Mouse (Mus musculus) embryonic facial prominence, embryonic 12.5 days (tissue): ENCODE results near the gene Msh5. TPM values are rescaled to one million over a fixed set of nuclear protein-coding genes. Genes with fewer than 3 reads are reported as not detected.
"Not testable (repeated sequence)": the region's sequence is repeated elsewhere in the genome, so short reads cannot be mapped to it uniquely, and the experiment has no call there.

ENCODE experiments used
- ATAC-seq: fragments of 200-750 bp; cut with Nextera tagmentation; 2 replicates; pipeline ENCODE4 v1.8.0; 2017; ENCODE audit not compliant: insufficient number of reproducible peaks, insufficient read depth, low FRiP score, low TSS enrichment
- H3K27ac ChIP-seq: fragments of 300-500 bp; sonication (generic); 2 replicates; pipeline ENCODE4 v1.5.1; 2016; ENCODE audit warnings: mild to moderate bottlenecking
- H3K27me3 ChIP-seq: fragments of 300-500 bp; sonication (generic); 2 replicates; pipeline ENCODE4 v1.6.1; 2016; ENCODE audit warnings: mild to moderate bottlenecking, moderate library complexity
- H3K36me3 ChIP-seq: fragments of 300-500 bp; sonication (generic); 2 replicates; pipeline ENCODE4 v1.6.1; 2016; ENCODE audit warnings: mild to moderate bottlenecking
- H3K4me1 ChIP-seq: fragments of 300-500 bp; sonication (generic); 2 replicates; pipeline ENCODE4 v1.6.1; 2016
- H3K4me2 ChIP-seq: fragments of 300-500 bp; sonication (generic); replicated peaks from 2 replicates; pipeline ENCODE4 v1.6.1; 2016; ENCODE audit warnings: mild to moderate bottlenecking, moderate library complexity
- H3K4me3 ChIP-seq: fragments of 300-500 bp; sonication (generic); 2 replicates; pipeline ENCODE4 v1.5.1; 2016; ENCODE audit warnings: mild to moderate bottlenecking
- H3K9ac ChIP-seq: fragments of 300-500 bp; sonication (generic); 2 replicates; pipeline ENCODE4 v1.6.1; 2016; ENCODE audit warnings: mild to moderate bottlenecking, moderate library complexity
- H3K9me3 ChIP-seq: fragments of 300-500 bp; sonication (generic); 2 replicates; pipeline ENCODE4 v1.6.1; 2016; ENCODE audit warnings: mild to moderate bottlenecking, moderate library complexity
- WGBS: fragments of 180-500 bp; shearing (Covaris S2); methylation state at CpG from one replicate; pipeline ENCODE4 v1.1.7; 2016; 5-methylcytosine and 5-hydroxymethylcytosine counted together
- polyA plus RNA-seq: library from polyadenylated mRNA; unstranded; fragments of >200 nt; fragmentation: Nextera tagmentation; extraction: Ambion mirVana; gene quantifications from 2 replicates; pipeline ENCODE4 v1.2.1, GENCODE M21; 2016

Msh5 gene
- polyA plus RNA-seq, 1 experiment from 2014 or later: 4.2 TPM

GRCm38 (mm10) chr17:34995192-34995591 is 51.4 kb downstream of the Msh5 start:
- not testable (repeated sequence) for H3K27me3 ChIP-seq, H3K4me2 ChIP-seq, H3K9me3 ChIP-seq, ATAC-seq, H3K9ac ChIP-seq, H3K27ac ChIP-seq, H3K4me1 ChIP-seq, H3K4me3 ChIP-seq
- H3K36me3 ChIP-seq: peaks cover 28% of the 10 kb centered on the region
- WGBS: 96% methylated on average over 4 of the region's 4 CpGs

GRCm38 (mm10) chr17:34994751-34995150 is 51.8 kb downstream of the Msh5 start:
- Histone ChIP-seq H3K27me3 (no peaks in the 10 kb centered on the region), H3K27ac (no peak overlapping the region), H3K4me1 (peaks cover 5% of the 10 kb centered on the region; the same call in 1 of the 2 replicates), H3K4me2 (no peak overlapping the region), H3K9me3 (no peaks in the 10 kb centered on the region), H3K36me3 (peaks cover 30% of the 10 kb centered on the region), H3K9ac (no peak overlapping the region), H3K4me3 (no peak overlapping the region)
- no peak for ATAC-seq

GRCm38 (mm10) chr17:34984218-34984617 is 62.3 kb downstream of the Msh5 start:
- Histone ChIP-seq H3K27ac (no peak overlapping the region), H3K4me3 (no peak overlapping the region), H3K4me1 (peaks cover 9% of the 10 kb centered on the region), H3K4me2 (no peak overlapping the region), H3K36me3 (peaks cover 28% of the 10 kb centered on the region), H3K9me3 (no peaks in the 10 kb centered on the region), H3K27me3 (no peaks in the 10 kb centered on the region), H3K9ac (no peak overlapping the region)
- no peak; the same call in 1 of the 2 replicates for ATAC-seq
- 72% methylated on average over 2 of the region's 2 CpGs for WGBS

GRCm38 (mm10) chr17:34982328-34982727 is 64.2 kb downstream of the Msh5 start:
- peaks cover 18% of the 10 kb centered on the region for H3K36me3 ChIP-seq
- under 1% methylated on average over 15 of the region's 15 CpGs for WGBS
- no peak for ATAC-seq
- no peaks in the 10 kb centered on the region for H3K9me3 ChIP-seq
- peak overlapping the region; percentile 91 for H3K4me3 ChIP-seq
- H3K9ac ChIP-seq: peak overlapping the region; percentile 95
- H3K4me2 ChIP-seq: peak overlapping the region; percentile 90
- H3K27me3 ChIP-seq: no peaks in the 10 kb centered on the region
- H3K27ac ChIP-seq: peak overlapping the region; percentile 99
- H3K4me1 ChIP-seq: peaks cover 9% of the 10 kb centered on the region

- H3K36me3 ChIP-seq: peaks cover 16% of the 10 kb centered on the region
- peaks cover 9% of the 10 kb centered on the region for H3K4me1 ChIP-seq
- no peaks in the 10 kb centered on the region for H3K27me3 ChIP-seq
- H3K9ac ChIP-seq: peak within 1 kb of the TSS; percentile 95
- peak within 1 kb of the TSS; percentile 99 for H3K27ac ChIP-seq
- ATAC-seq: peak; percentile 89
- peak within 1 kb of the TSS; percentile 91 for H3K4me3 ChIP-seq
- no peaks in the 10 kb centered on the region for H3K9me3 ChIP-seq
- WGBS: under 1% methylated on average over 58 of the region's 58 CpGs
- H3K4me2 ChIP-seq: peak within 1 kb of the TSS; percentile 90
These were observed 64.8 kb downstream of the Msh5 start, which contains the start of gene Lsm2 for GRCm38 (mm10) chr17:34981690-34982180. TSS of gene Lsm2 (plus strand) at chr17:34981862.

GRCm38 (mm10) chr17:34980655-34981054 is 65.9 kb downstream of the Msh5 start:
- Histone ChIP-seq H3K9ac (peak overlapping the region; percentile 95), H3K4me1 (peaks cover 9% of the 10 kb centered on the region), H3K4me2 (peak overlapping the region; percentile 90), H3K4me3 (peak overlapping the region; percentile 91), H3K36me3 (peaks cover 7% of the 10 kb centered on the region), H3K27me3 (no peaks in the 10 kb centered on the region), H3K27ac (peak overlapping the region; percentile 99), H3K9me3 (no peaks in the 10 kb centered on the region)
- 11% methylated on average over 2 of the region's 2 CpGs for WGBS
- no peak for ATAC-seq

- Histone ChIP-seq H3K27ac (no peak overlapping the region), H3K9me3 (no peaks in the 10 kb centered on the region), H3K9ac (peak overlapping the region; percentile 7; the same call in 1 of the 2 replicates), H3K4me2 (no peak overlapping the region), H3K4me1 (peaks cover 9% of the 10 kb centered on the region), H3K36me3 (no peaks in the 10 kb centered on the region), H3K27me3 (no peaks in the 10 kb centered on the region), H3K4me3 (no peak overlapping the region)
- WGBS: 86% methylated on average over 4 of the region's 4 CpGs
- no peak for ATAC-seq
These were observed 66.9 kb downstream of the Msh5 start for GRCm38 (mm10) chr17:34979631-34980030.

Other genes with a start within 250 kb of the Msh5 start
- gene Cyp21a1, start 242.2 kb downstream of the Msh5 start, polyA plus RNA-seq: not detected in 2 replicates
- 21.5 and 23.8 TPM in 2 replicates for gene Stk19, start 209.8 kb downstream of the Msh5 start, polyA plus RNA-seq
- gene Dxo, start 209.7 kb downstream of the Msh5 start, polyA plus RNA-seq: 65.5 and 77.7 TPM in 2 replicates
- gene Skiv2l, start 196.5 kb downstream of the Msh5 start, polyA plus RNA-seq: 61.6 and 64.3 TPM in 2 replicates
- gene Nelfe, start 196.4 kb downstream of the Msh5 start, polyA plus RNA-seq: 127 and 134 TPM in 2 replicates
- 1.1 and 1.7 TPM in 2 replicates for gene Cfb, start 184.2 kb downstream of the Msh5 start, polyA plus RNA-seq
- gene Zbtb12, start 167.3 kb downstream of the Msh5 start, polyA plus RNA-seq: 8.6 and 8.9 TPM in 2 replicates
- 0.31 TPM in 1 of 2 replicates, not detected in the other for gene Gm20547, start 164.7 kb downstream of the Msh5 start, polyA plus RNA-seq
- 1.2 and 2.5 TPM in 2 replicates for gene C2, start 148.5 kb downstream of the Msh5 start, polyA plus RNA-seq
- gene Ehmt2, start 148.3 kb downstream of the Msh5 start, polyA plus RNA-seq: 111 and 121 TPM in 2 replicates
- 0.29 TPM in 1 of 2 replicates, not detected in the other for gene Slc44a4, start 132.3 kb downstream of the Msh5 start, polyA plus RNA-seq
- gene Neu1, start 115.5 kb downstream of the Msh5 start, polyA plus RNA-seq: 19.2 and 20.8 TPM in 2 replicates
- 0.33 and 0.36 TPM in 2 replicates for gene Hspa1b, start 87.5 kb downstream of the Msh5 start, polyA plus RNA-seq
- not detected in 2 replicates for gene Gm20481, start 76.8 kb downstream of the Msh5 start, polyA plus RNA-seq
- 4.2 and 4.9 TPM in 2 replicates for gene Hspa1a, start 74.6 kb downstream of the Msh5 start, polyA plus RNA-seq
- gene Hspa1l, start 74.0 kb downstream of the Msh5 start, polyA plus RNA-seq: 0.84 and 0.99 TPM in 2 replicates
- gene Lsm2, start 64.9 kb downstream of the Msh5 start, polyA plus RNA-seq: 212 and 230 TPM in 2 replicates
- gene Vars, start 45.8 kb downstream of the Msh5 start, polyA plus RNA-seq: 150 and 160 TPM in 2 replicates
- 0.20 and 0.25 TPM in 2 replicates for gene Vwa7, start 30.2 kb downstream of the Msh5 start, polyA plus RNA-seq
- gene Sapcd1, start 18.7 kb downstream of the Msh5 start, polyA plus RNA-seq: 8.7 and 9.5 TPM in 2 replicates
- 205 and 211 TPM in 2 replicates for gene Clic1, start 3.2 kb upstream of the Msh5 start, polyA plus RNA-seq
- 471 and 492 TPM in 2 replicates for gene Ddah2, start 12.3 kb upstream of the Msh5 start, polyA plus RNA-seq
- gene Ly6g6c, start 18.6 kb upstream of the Msh5 start, polyA plus RNA-seq: not detected in 2 replicates
- 0.61 and 0.99 TPM in 2 replicates for gene Mpig6b, start 19.4 kb upstream of the Msh5 start, polyA plus RNA-seq
- 1.1 and 1.3 TPM in 2 replicates for gene Ly6g6e, start 30.2 kb upstream of the Msh5 start, polyA plus RNA-seq
- gene Ly6g6d, start 31.3 kb upstream of the Msh5 start, polyA plus RNA-seq: 0.68 TPM in 1 of 2 replicates, not detected in the other
- gene Ly6g6f, start 38.9 kb upstream of the Msh5 start, polyA plus RNA-seq: 0.27 and 0.65 TPM in 2 replicates
- gene Abhd16a, start 42.5 kb upstream of the Msh5 start, polyA plus RNA-seq: 83.3 and 86.7 TPM in 2 replicates
- gene Ly6g5c, start 61.5 kb upstream of the Msh5 start, polyA plus RNA-seq: not detected in 2 replicates
- gene Ly6g5b, start 68.7 kb upstream of the Msh5 start, polyA plus RNA-seq: 0.82 and 1.0 TPM in 2 replicates
- 22.4 and 25.5 TPM in 2 replicates for gene Gpank1, start 74.7 kb upstream of the Msh5 start, polyA plus RNA-seq
- 254 and 259 TPM in 2 replicates for gene Csnk2b, start 75.3 kb upstream of the Msh5 start, polyA plus RNA-seq
- 9.3 and 10.7 TPM in 2 replicates for gene D17H6S53E, start 79.6 kb upstream of the Msh5 start, polyA plus RNA-seq
- gene Apom, start 85.3 kb upstream of the Msh5 start, polyA plus RNA-seq: 0.46 and 0.49 TPM in 2 replicates
- 73.3 and 74.0 TPM in 2 replicates for gene Bag6, start 88.4 kb upstream of the Msh5 start, polyA plus RNA-seq
- 225 and 230 TPM in 2 replicates for gene Prrc2a, start 118.2 kb upstream of the Msh5 start, polyA plus RNA-seq
- gene Aif1, start 129.3 kb upstream of the Msh5 start, polyA plus RNA-seq: 7.0 and 7.3 TPM in 2 replicates
- 5.9 and 7.7 TPM in 2 replicates for gene Lst1, start 141.7 kb upstream of the Msh5 start, polyA plus RNA-seq
- gene Ltb, start 147.7 kb upstream of the Msh5 start, polyA plus RNA-seq: 0.95 and 0.98 TPM in 2 replicates
- gene Tnf, start 155.3 kb upstream of the Msh5 start, polyA plus RNA-seq: 0.15 and 0.25 TPM in 2 replicates
- gene Lta, start 158.6 kb upstream of the Msh5 start, polyA plus RNA-seq: 0.22 and 0.27 TPM in 2 replicates
- 1.0 TPM in 1 of 2 replicates, not detected in the other for gene Gm16181, start 174.1 kb upstream of the Msh5 start, polyA plus RNA-seq
- 4.5 and 5.5 TPM in 2 replicates for gene Atp6v1g2, start 186.9 kb upstream of the Msh5 start, polyA plus RNA-seq
- 13.0 and 13.3 TPM in 2 replicates for gene Nfkbil1, start 189.0 kb upstream of the Msh5 start, polyA plus RNA-seq
- gene Ddx39b, start 195.0 kb upstream of the Msh5 start, polyA plus RNA-seq: 572 and 587 TPM in 2 replicates
- gene H2-D1, start 216.0 kb upstream of the Msh5 start, polyA plus RNA-seq: 20.8 and 21.5 TPM in 2 replicates